Mouse (Mus musculus) 416B (cell line): ENCODE results near the gene Magi2.
"Not testable (repeated sequence)": the region's sequence is repeated elsewhere in the genome, so short reads cannot be mapped to it uniquely, and the experiment has no call there.

Source experiments
- DNase-seq: peaks from one replicate; pipeline ENCODE4 v3.0.0; 2011; ENCODE audit warnings: low read depth

The Magi2 gene

GRCm38 (mm10) chr5:20512377-20513126 is 1285.7 kb downstream of the Magi2 start:
- no peak for DNase-seq

- DNase-seq: no peak
Observed at GRCm38 (mm10) chr5:20521639-20522038, 1294.8 kb downstream of the Magi2 start.

GRCm38 (mm10) chr5:20522047-20522446 is 1295.2 kb downstream of the Magi2 start:
- no peak for DNase-seq

- DNase-seq: no peak
Observed at GRCm38 (mm10) chr5:20523776-20524175, 1296.9 kb downstream of the Magi2 start.

- not testable (repeated sequence) for DNase-seq
Observed at GRCm38 (mm10) chr5:20526588-20526987, 1299.8 kb downstream of the Magi2 start.

- no peak for DNase-seq
Observed at GRCm38 (mm10) chr5:20536544-20536943, 1309.7 kb downstream of the Magi2 start.

GRCm38 (mm10) chr5:20537369-20538022 is 1310.7 kb downstream of the Magi2 start:
- DNase-seq: no peak

- no peak for DNase-seq
Observed at GRCm38 (mm10) chr5:20544374-20544773, 1317.5 kb downstream of the Magi2 start.

GRCm38 (mm10) chr5:20559378-20559777 is 1332.5 kb downstream of the Magi2 start:
- no peak for DNase-seq

GRCm38 (mm10) chr5:20559821-20560220 is 1333.0 kb downstream of the Magi2 start:
- DNase-seq: no peak

- DNase-seq: no peak
Observed at GRCm38 (mm10) chr5:20568421-20568820, 1341.6 kb downstream of the Magi2 start.

- DNase-seq: no peak
Observed at GRCm38 (mm10) chr5:20568966-20569365, 1342.1 kb downstream of the Magi2 start.

GRCm38 (mm10) chr5:20574816-20575215 is 1348.0 kb downstream of the Magi2 start:
- no peak for DNase-seq

- no peak for DNase-seq
Observed at GRCm38 (mm10) chr5:20575798-20576197, 1349.0 kb downstream of the Magi2 start.

- DNase-seq: no peak
Observed at GRCm38 (mm10) chr5:20576266-20576665, 1349.4 kb downstream of the Magi2 start.

- DNase-seq: no peak
Observed at GRCm38 (mm10) chr5:20578666-20579065, 1351.8 kb downstream of the Magi2 start.

- no peak for DNase-seq
Observed at GRCm38 (mm10) chr5:20580619-20581018, 1353.8 kb downstream of the Magi2 start.

GRCm38 (mm10) chr5:20582995-20583435 is 1356.2 kb downstream of the Magi2 start:
- no peak for DNase-seq

- DNase-seq: no peak
Observed at GRCm38 (mm10) chr5:20583639-20584038, 1356.8 kb downstream of the Magi2 start.

GRCm38 (mm10) chr5:20584769-20585168 is 1357.9 kb downstream of the Magi2 start:
- no peak for DNase-seq

GRCm38 (mm10) chr5:20589731-20590130 is 1362.9 kb downstream of the Magi2 start:
- no peak for DNase-seq

- no peak for DNase-seq
Observed at GRCm38 (mm10) chr5:20598196-20598595, 1371.4 kb downstream of the Magi2 start.

GRCm38 (mm10) chr5:20603756-20604469 is 1377.1 kb downstream of the Magi2 start:
- no peak for DNase-seq
